Mouse (Mus musculus) limb, embryonic 14.5 days (tissue): Measurements from ENCODE around the gene Ccl24. TPM values are rescaled to one million over a fixed set of nuclear protein-coding genes. Genes with fewer than 3 reads are reported as not detected.
"Not testable (repeated sequence)": the region's sequence is repeated elsewhere in the genome, so short reads cannot be mapped to it uniquely, and the experiment has no call there.

Experiments used
- ATAC-seq: fragments of 200-750 bp; cut with Nextera tagmentation; 2 replicates; pipeline ENCODE4 v1.8.0; 2017; ENCODE audit warnings: low read depth, moderate number of reproducible peaks, moderate TSS enrichment; ENCODE audit not compliant: low FRiP score
- DNase-seq: peaks from one replicate; pipeline ENCODE4 v3.0.0-alpha.2; 2015; ENCODE audit warnings: low spot score
- H3K27ac ChIP-seq: fragments of 300-500 bp; sonication (generic); replicated peaks from 2 replicates; pipeline ENCODE4 v1.5.1; 2014; ENCODE audit warnings: low read depth, mild to moderate bottlenecking, low read length, moderate library complexity, mixed read lengths
- H3K27me3 ChIP-seq: fragments of 300-500 bp; sonication (generic); 2 replicates; pipeline ENCODE4 v1.6.1; 2014; ENCODE audit warnings: low read length, mixed read lengths; ENCODE audit not compliant: control insufficient read depth, insufficient read depth
- H3K36me3 ChIP-seq: fragments of 300-500 bp; sonication (generic); 2 replicates; pipeline ENCODE4 v1.6.1; 2014; ENCODE audit warnings: mild to moderate bottlenecking, low read length, moderate library complexity, mixed read lengths; ENCODE audit not compliant: control insufficient read depth, insufficient read depth
- H3K4me1 ChIP-seq: fragments of 300-500 bp; sonication (generic); 2 replicates; pipeline ENCODE4 v1.6.1; 2014; ENCODE audit warnings: antibody characterized with exemption, low read length, mixed read lengths; ENCODE audit not compliant: control insufficient read depth, insufficient read depth
- H3K4me2 ChIP-seq: fragments of 300-500 bp; sonication (generic); replicated peaks from 2 replicates; pipeline ENCODE4 v1.6.1; 2014; ENCODE audit warnings: low read depth, mild to moderate bottlenecking, low read length, moderate library complexity; ENCODE audit not compliant: severe bottlenecking
- H3K4me3 ChIP-seq: fragments of 300-500 bp; sonication (generic); replicated peaks from 2 replicates; pipeline ENCODE4 v1.5.1; 2014; ENCODE audit warnings: low read length
- H3K9ac ChIP-seq: fragments of 300-500 bp; sonication (generic); 2 replicates; pipeline ENCODE4 v1.6.1; 2014; ENCODE audit warnings: mild to moderate bottlenecking, low read depth, low read length, moderate library complexity; ENCODE audit not compliant: severe bottlenecking
- H3K9me3 ChIP-seq: fragments of 300-500 bp; sonication (generic); 2 replicates; pipeline ENCODE4 v1.6.1; 2016; ENCODE audit warnings: low read length; ENCODE audit not compliant: control insufficient read depth
- POLR2A ChIP-seq: fragments of 200-500 bp; IDR thresholded peaks from 2 replicates; pipeline ENCODE4 v1.8.0; 2012; ENCODE audit warnings: inconsistent platforms, mild to moderate bottlenecking, moderate library complexity, borderline replicate concordance; ENCODE audit not compliant: insufficient read depth, insufficient read length; ENCODE audit errors: extremely low read depth
- WGBS: fragments of 180-500 bp; shearing (Covaris S2); extraction: QIAGEN DNeasy Blood & Tissue Kit; methylation state at CpG from one replicate; pipeline ENCODE4 v1.1.7; 2014; 5-methylcytosine and 5-hydroxymethylcytosine counted together
- polyA plus RNA-seq, 2 experiments: library from polyadenylated mRNA; depleted of rRNA in 1 of 2; stranded (reverse) in 1 of 2; unstranded in 1 of 2; fragments of >200 nt; fragmentation: Nextera tagmentation in 1 of 2; extraction: Ambion mirVana in 1 of 2; gene quantifications; 2 replicates each; pipeline versions ENCODE4 v1.2.1 to v1.2.3; 2012 to 2014

The Ccl24 gene
- polyA plus RNA-seq (2012; rRNA removed) (1.7 and 2.1 TPM in 2 replicates), polyA plus RNA-seq (2014; fragmentation: Nextera tagmentation; extraction: Ambion mirVana) (1.8 and 2.3 TPM in 2 replicates)

- no peak within 1 kb of the TSS for H3K9ac ChIP-seq
- H3K4me1 ChIP-seq: no peaks in the 10 kb centered on the region
- no peak for TF ChIP-seq POLR2A
- no peak within 1 kb of the TSS for H3K4me3 ChIP-seq
- no peaks in the 10 kb centered on the region for H3K36me3 ChIP-seq
- DNase-seq (no peak), ATAC-seq (no peak)
- H3K27me3 ChIP-seq: no peaks in the 10 kb centered on the region
- 89% methylated on average over 6 of the region's 6 CpGs for WGBS
- H3K9me3 ChIP-seq: no peaks in the 10 kb centered on the region
- no peak within 1 kb of the TSS for H3K4me2 ChIP-seq
- no peak within 1 kb of the TSS for H3K27ac ChIP-seq
These were observed at the start of gene Ccl24 for GRCm38 (mm10) chr5:135573006-135573405. Gene Ccl24 (minus strand): TSS chr5:135573049.

GRCm38 (mm10) chr5:135621725-135622124 is 48.9 kb upstream of the Ccl24 start:
- Histone ChIP-seq H3K36me3 (no peaks in the 10 kb centered on the region), H3K9ac (no peak overlapping the region), H3K27me3 (no peaks in the 10 kb centered on the region), H3K27ac (no peak overlapping the region), H3K4me2 (no peak overlapping the region), H3K4me3 (no peak overlapping the region), H3K4me1 (no peaks in the 10 kb centered on the region), H3K9me3 (no peaks in the 10 kb centered on the region)
- TF ChIP-seq POLR2A: no peak
- DNase-seq (no peak), ATAC-seq (no peak)
- 77% methylated on average over 10 of the region's 10 CpGs for WGBS

- Histone ChIP-seq H3K4me3 (no peak overlapping the region), H3K9ac (no peak overlapping the region), H3K27ac (no peak overlapping the region), H3K27me3 (no peaks in the 10 kb centered on the region), H3K36me3 (no peaks in the 10 kb centered on the region), H3K4me2 (no peak overlapping the region), H3K9me3 (no peaks in the 10 kb centered on the region), H3K4me1 (no peaks in the 10 kb centered on the region)
- ATAC-seq (no peak), DNase-seq (no peak)
- WGBS: 84% methylated on average over 9 of the region's 9 CpGs
- no peak for TF ChIP-seq POLR2A
These were observed 47.7 kb upstream of the Ccl24 start for GRCm38 (mm10) chr5:135620526-135620925.

GRCm38 (mm10) chr5:135619741-135620140 is 46.9 kb upstream of the Ccl24 start:
- not testable (repeated sequence) for H3K4me1 ChIP-seq, DNase-seq, H3K27me3 ChIP-seq, ATAC-seq, H3K9me3 ChIP-seq, H3K4me2 ChIP-seq, H3K4me3 ChIP-seq, H3K36me3 ChIP-seq, H3K9ac ChIP-seq, H3K27ac ChIP-seq
- 80% methylated on average over 10 of the region's 10 CpGs for WGBS

- WGBS: 77% methylated on average over 4 of the region's 4 CpGs
- no peaks in the 10 kb centered on the region for H3K4me1 ChIP-seq
- H3K4me2 ChIP-seq: no peak overlapping the region
- H3K9me3 ChIP-seq: no peaks in the 10 kb centered on the region
- no peaks in the 10 kb centered on the region for H3K27me3 ChIP-seq
- H3K9ac ChIP-seq: no peak overlapping the region
- no peaks in the 10 kb centered on the region for H3K36me3 ChIP-seq
- H3K4me3 ChIP-seq: no peak overlapping the region
- TF ChIP-seq POLR2A: no peak
- no peak overlapping the region for H3K27ac ChIP-seq
- ATAC-seq (no peak), DNase-seq (no peak)
These were observed 36.9 kb upstream of the Ccl24 start for GRCm38 (mm10) chr5:135609794-135610193.

- Histone ChIP-seq H3K36me3 (no peaks in the 10 kb centered on the region), H3K4me3 (no peak overlapping the region), H3K4me1 (no peaks in the 10 kb centered on the region), H3K9me3 (0 out of 2 replicates have a peak, but pooled peaks cover 5% of the 10 kb centered on the region), H3K9ac (no peak overlapping the region), H3K4me2 (no peak overlapping the region), H3K27ac (no peak overlapping the region), H3K27me3 (no peaks in the 10 kb centered on the region)
- 48% methylated on average over 1 of the region's 1 CpGs for WGBS
- no peak for DNase-seq
- ATAC-seq: no peak
- TF ChIP-seq POLR2A: no peak
These were observed 34.7 kb upstream of the Ccl24 start for GRCm38 (mm10) chr5:135607581-135607980.

- not testable (repeated sequence) for H3K9me3 ChIP-seq, H3K4me2 ChIP-seq, H3K36me3 ChIP-seq, H3K4me1 ChIP-seq, ATAC-seq, H3K9ac ChIP-seq, H3K4me3 ChIP-seq, DNase-seq, H3K27me3 ChIP-seq, H3K27ac ChIP-seq
- no CpG with 5 or more reads among the region's 1 CpGs for WGBS
These were observed 33.9 kb upstream of the Ccl24 start for GRCm38 (mm10) chr5:135606717-135607116.

- WGBS: no CpG with 5 or more reads among the region's 1 CpGs
- H3K27ac ChIP-seq: not testable (repeated sequence)
These were observed 31.8 kb upstream of the Ccl24 start for GRCm38 (mm10) chr5:135604643-135605042.

More at GRCm38 (mm10) chr5:135604643-135605042, 31.8 kb upstream of the Ccl24 start:
- not testable (repeated sequence) for H3K4me3 ChIP-seq, DNase-seq, H3K36me3 ChIP-seq, H3K9ac ChIP-seq, ATAC-seq, H3K4me2 ChIP-seq, H3K4me1 ChIP-seq, H3K9me3 ChIP-seq, H3K27me3 ChIP-seq
